Mouse (Mus musculus): ENCODE data around the gene Tor1aip2. TPM values are rescaled to one million over a fixed set of nuclear protein-coding genes. Genes with fewer than 3 reads are reported as not detected.
"Not testable (repeated sequence)": the region's sequence is repeated elsewhere in the genome, so short reads cannot be mapped to it uniquely, and the experiment has no call there.

Gene Tor1aip2
- total RNA-seq (2014; fragmentation: Nextera tagmentation) (51.8 and 69.8 TPM in 2 replicates), total RNA-seq (2017) (50.8 and 52.6 TPM in 2 replicates)

DNA sequence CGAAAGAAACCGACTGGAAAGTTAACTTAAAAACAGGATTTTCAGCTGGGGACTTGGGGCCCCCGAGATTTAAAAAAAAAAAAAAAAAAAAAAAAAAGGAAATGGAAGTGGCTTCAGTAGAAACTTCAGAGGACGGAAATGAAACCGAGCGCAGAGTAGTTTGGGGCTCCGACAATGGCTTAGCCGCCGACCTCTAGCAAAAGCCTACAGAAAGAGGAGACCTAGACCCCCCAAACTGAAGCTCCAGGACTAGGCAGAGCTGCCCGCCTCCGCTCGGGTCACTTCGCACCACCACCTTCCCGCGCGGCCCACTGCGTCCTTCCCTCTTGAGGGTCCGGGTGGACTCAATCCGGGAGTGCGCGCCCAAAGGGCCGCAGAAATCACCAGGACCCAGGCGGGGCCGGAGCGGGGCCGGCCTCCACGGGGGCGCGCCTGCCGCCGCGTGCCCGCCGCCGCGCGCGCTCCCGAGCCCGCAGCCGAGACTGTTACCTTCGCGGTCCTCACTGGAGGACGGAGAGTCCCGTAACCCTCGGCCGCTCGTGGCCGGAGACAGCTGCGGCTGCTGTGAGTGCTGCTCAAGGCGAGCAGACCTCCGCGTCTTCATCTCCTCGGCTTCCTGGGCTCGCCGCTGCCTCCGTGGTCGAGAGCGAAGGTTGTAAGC is at the start of gene Tor1aip2:
Tor1aip2 (plus strand) TSS at position 135 of the 661 bp plus-strand sequence.
- ATAC-seq (replicated peaks; ENCODE audit: poor library complexity, severe bottlenecking), result peak; percentile 36

DNA sequence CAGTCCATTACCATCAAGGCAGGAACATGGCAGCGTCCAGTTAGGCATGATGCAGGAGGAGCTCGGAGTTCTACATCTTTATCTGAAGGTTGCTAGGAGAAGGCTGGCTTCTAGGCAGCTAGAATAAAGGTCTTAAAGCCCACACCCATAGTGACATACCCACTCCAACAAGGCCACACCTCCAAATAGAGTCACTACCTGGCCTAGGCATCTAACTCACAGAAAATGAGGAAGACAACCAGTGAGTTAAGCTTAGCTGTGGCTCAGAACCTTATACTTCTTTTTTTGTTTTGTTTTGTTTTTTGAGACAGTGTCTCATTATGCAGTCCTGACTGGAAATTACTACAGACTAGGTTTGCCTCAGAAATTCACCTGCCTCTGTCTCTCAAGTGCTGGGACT is 47.6 kb upstream of the Tor1aip2 start:
- ATAC-seq (replicated peaks; ENCODE audit: poor library complexity, severe bottlenecking), result no peak

DNA sequence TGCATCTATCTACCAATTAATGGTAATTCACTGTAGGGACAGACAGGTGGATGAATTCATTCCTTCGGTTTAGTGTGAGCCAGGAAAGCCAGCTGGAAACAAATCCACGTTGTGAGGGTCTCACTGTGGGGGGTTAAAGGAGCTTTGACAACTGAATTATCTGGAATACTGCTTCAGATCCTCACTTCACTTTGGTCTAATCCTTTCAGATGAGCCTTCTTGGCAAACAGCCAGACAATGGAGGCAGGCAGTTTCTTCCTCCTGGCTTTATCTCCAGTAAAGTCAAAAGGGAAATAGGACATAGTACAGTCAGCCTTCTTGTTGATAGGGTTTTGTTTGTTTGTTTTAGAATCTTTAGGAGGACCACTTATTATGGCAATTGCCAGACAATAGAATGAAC is 45.8 kb upstream of the Tor1aip2 start:
- no peak for ATAC-seq (replicated peaks; ENCODE audit: poor library complexity, severe bottlenecking)

DNA sequence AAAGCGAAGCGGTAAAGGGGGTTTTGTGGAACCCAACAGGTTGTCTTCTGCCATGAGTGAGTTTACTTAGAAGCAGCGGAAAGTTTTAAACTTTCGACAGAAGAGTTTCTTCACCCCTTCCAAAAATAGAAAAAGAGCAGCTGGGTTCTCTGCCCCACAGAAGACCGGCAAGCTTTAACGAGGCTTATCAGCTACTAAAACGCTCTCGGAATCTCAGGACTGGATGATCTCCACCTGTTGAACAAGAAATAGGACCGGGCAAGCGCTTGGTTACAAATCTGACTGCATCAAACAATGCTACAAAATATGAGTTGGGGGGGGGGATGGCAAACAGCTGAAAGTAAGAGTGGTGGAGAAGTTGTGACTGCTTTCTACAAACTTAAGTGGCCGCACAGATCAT is 44.8 kb upstream of the Tor1aip2 start:
- no peak for ATAC-seq (replicated peaks; ENCODE audit: poor library complexity, severe bottlenecking)

DNA sequence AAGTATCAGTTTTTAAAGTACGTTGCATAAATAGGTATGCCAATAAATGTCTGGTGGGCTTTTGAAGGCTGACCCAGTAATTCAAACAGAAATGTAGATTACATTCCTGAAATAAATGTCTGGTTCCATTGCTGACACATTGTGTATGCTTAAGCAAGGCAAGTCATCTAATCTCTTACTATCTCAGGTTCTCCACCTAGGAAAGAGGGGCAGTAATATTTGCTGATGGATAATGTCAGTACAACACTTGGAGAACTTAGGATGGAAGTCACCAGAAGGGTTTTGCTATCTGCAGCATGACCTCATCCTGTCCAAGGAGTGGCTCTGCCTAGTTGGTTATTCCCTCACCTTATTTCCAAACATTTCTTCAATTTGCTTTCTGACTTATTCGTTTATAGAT is 40.7 kb upstream of the Tor1aip2 start:
- no peak for ATAC-seq (replicated peaks; ENCODE audit: poor library complexity, severe bottlenecking)

DNA sequence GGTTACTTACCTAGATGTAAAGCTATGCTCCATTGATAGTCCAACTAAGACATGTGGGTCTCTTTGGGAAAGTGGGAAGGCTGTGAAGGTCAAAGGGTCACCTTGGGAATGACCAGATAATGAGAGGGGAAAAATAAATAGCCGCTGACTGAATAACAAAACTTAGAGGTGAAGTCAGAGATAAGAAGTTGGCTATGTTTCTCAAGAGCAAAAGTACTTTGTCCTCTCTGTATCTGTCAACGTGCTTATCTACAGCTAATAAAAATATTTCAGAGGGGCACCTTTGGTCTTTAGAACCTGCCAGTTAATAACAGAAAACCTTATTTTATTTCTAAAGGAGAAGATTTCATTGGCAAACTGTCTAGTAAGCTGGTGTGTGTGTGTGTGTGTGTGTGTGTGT is 39.6 kb upstream of the Tor1aip2 start:
- no peak for ATAC-seq (replicated peaks; ENCODE audit: poor library complexity, severe bottlenecking)

DNA sequence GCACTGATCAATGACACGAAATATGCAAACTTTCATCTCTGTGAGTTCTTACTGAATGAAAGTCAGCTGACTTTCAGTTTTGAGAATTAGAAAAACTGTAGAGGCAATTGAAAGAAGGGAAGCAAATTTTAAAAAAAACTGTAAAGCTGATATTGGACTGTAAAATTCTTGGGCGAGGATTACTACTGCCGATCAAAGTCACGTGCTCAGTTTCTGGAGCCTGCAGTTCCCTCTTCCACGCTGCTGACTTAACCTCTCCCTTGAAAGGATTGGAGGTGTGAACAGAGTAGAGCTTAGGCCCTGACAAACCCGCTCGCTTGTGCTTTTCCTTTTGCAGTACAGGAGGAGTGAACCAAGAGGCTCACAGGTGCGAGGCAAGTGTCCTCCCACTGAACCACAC is 32.8 kb upstream of the Tor1aip2 start:
- no peak for ATAC-seq (replicated peaks; ENCODE audit: poor library complexity, severe bottlenecking)

DNA sequence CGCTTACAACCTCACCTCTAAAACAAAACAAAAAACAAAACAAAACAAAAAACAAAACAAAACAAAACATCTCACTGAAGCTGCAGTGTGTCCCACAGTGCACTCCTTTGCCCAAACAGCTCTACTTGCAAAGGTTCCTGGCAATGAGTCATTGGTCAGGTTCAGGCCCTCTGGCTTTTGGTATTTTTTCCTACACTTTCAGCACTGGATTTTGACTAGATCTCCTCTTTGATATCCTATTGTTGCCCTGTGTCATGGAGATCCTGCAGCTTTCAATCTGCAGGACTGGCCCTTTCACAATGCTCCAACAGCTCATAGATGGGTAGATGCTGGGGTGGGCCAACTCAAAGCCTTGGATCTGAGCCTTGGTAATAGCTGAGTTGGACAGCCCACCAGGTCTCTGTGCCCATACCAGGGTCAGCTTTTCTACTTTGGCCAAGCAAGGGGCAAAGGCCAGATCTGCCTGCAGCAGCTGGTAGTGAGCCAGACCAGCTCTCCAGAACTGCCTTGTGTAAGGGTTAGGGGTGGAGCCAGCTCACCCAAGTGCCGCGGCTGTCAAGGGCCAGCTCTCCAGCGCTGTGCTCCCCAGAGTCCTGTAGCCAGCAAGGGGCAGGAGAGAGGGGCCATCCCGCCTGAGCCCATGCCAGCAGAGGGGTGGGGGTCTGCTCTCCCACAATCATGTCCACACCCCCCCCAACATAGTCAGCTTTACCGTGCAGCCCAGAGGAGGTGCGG is 31.8 kb upstream of the Tor1aip2 start:
- ATAC-seq (replicated peaks; ENCODE audit: poor library complexity, severe bottlenecking), result no peak

DNA sequence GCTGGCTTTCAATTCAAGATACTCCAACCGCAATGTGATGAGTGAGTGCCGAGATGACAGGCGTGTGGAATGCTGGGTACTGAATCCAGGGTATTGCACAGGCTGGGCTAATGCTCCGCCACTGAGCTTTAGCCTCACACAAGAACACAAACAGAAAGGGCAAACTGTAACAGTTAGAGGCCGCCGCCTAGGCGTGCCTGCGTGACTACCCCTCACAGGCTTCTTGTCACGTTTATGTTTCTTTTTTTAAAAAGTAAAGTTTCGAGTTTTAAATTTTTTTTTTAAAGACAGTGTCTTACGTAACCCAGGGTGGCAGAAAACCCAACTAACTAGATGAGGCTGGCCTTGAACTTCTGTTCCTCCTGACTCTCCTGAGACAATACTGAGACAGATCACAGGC is 29.3 kb upstream of the Tor1aip2 start:
- no peak for ATAC-seq (replicated peaks; ENCODE audit: poor library complexity, severe bottlenecking)

DNA sequence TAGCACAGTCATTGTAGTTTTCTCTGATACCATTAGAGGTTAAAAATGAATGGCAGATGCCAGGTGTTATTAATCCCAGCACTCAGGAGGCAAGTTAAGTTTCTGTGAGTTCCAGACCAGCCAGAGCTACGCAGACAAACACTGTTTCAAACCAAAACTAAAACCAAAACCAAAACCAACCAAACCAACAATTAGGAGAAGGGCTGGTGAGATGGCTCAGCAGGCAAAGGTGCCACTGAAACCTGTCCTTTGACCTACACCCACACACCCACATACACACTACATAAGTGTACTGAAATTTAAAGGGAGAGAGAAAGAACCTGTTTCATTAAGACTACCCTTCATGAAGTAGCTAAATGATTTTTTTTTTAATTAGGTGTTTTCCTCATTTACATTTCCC is 26.2 kb upstream of the Tor1aip2 start:
- ATAC-seq (replicated peaks; ENCODE audit: poor library complexity, severe bottlenecking), result no peak

DNA sequence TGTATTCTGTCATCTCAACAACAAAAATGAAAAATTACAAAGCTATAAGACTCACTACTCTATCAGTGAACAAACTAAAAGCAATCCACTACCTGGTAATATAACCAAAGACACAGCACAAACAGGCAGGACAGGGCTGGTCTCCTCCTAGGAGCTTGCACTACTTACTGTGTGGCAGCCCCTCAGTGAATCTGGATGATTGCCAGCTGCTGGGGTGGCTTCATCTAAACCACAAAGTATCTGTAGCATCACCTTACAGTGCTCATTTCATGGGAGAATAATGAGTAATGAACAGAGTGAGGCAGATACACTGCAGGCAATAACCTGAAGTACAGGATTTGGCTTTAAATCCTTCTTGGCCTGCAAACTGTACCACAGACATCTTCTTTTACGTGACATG is 15.4 kb upstream of the Tor1aip2 start:
- no peak for ATAC-seq (replicated peaks; ENCODE audit: poor library complexity, severe bottlenecking)

DNA sequence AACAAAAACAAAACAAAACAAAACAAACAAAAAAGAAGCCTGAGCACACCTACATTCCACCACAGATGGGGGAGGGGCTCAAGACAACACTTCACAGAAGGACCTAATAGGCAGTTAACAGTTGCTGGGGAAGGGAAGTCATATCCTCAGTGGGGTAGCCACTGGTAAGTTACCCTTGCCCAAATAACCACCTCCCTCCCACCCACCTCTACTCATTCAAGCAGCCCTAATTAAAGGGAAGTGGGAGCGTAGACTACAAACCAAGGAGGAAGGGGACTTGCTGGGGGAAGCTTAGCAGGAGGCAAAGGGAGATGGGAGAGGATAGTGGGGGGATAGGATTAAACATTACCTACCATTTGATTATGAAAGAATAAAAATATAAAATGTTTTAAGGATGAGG is 14.8 kb upstream of the Tor1aip2 start:
- peak; percentile 69 for ATAC-seq (replicated peaks; ENCODE audit: poor library complexity, severe bottlenecking)

DNA sequence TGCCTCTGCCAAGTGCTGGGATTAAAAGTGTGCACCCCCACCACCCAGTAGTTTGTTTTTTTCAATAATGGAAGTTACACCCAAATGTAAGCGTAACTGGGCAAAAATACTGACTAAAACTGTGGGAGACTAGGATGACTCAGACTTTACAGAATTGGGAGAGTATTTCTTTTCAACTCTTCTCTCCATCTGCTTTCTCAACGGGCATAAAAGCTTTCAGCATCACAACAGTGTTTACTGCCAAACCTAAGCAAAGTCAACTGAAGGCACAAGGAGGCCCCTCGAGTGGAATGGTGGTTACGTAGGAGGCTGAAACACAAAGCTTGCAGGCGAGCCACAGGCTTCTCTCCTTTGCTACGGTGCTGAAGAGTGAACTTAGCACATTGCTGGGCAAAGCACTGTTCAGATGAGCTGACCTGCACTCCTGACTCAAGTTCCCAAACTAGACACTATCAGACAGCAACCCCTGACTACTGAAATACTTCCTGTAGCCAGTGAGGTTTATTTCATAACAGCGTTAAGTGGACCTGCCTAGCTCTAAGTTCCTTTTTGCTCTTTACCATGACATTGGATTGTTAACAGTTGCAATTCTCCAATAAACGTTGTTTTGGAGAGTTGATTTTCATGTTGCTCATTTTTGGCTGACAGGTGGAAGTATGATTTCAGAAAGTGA is 10.2 kb upstream of the Tor1aip2 start:
- ATAC-seq (replicated peaks; ENCODE audit: poor library complexity, severe bottlenecking), result peak; percentile 82

DNA sequence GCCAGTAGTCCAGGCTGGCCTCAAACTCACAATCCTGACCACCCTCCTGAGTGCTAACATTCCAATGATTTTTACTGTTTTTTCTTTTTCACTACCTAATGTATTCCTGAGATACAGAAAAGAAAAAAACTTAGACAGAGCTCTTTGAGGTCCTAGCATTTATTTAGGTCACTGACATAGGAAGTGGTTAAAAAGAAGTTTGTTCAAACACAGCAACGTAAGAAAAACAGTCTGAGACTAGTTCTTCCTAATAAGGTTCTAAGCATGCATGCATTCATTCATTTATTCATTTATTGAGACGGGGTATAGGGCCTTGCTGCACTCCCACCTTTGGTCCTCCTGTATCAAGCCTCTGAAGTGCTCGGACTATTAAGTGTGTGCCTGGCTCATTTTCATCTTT is 7.4 kb upstream of the Tor1aip2 start:
- no peak for ATAC-seq (replicated peaks; ENCODE audit: poor library complexity, severe bottlenecking)

DNA sequence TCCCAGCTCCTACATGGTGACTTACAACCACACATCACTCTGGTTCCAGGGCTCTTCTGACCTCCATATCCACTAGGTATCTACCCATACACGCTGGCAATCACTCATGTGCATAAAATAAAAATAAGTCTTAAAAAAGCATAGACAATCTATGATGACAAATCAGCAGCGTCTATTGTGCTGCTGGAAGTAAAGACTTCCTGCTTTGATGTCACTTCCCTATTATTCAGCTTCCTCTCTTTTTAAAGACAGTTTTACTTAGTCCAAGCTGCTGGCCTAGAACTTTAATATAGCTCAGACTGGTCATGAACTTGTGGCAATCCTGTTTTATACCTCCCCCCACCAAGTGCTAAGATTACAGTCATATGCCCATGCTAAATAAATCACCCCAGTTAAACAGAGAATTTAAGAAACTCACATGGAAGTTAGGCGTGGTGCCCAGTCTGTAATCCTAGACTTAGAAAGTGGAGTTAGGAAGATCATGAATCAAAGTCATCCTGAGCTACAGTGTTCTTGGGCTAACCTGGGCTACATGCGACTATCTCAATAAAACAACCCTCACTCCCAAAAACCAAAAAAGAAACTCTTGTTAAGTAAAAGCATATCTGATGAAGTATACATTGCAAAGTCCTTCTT is 6.7 kb upstream of the Tor1aip2 start:
- ATAC-seq (replicated peaks; ENCODE audit: poor library complexity, severe bottlenecking), result peak; percentile 67

DNA sequence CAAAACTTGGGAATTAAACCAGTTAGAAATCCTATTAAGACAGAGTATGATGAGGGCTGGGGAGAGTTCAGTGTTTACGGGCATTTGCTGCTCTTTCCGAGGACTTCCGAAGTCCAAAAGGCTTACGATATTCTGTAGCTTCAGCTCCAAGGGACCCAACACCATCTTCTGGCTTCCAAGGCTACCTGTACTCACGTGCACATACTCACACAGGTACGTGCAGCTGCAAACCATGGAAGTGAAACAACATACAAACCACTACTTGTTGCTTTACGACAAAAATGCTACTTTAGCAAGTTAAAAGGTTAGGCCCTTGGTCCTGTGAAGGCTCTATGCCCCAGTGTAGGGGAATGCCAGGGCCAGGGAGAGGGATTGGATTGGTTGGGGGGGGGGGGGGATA is 1.3 kb upstream of the Tor1aip2 start:
- no peak for ATAC-seq (replicated peaks; ENCODE audit: poor library complexity, severe bottlenecking)

DNA sequence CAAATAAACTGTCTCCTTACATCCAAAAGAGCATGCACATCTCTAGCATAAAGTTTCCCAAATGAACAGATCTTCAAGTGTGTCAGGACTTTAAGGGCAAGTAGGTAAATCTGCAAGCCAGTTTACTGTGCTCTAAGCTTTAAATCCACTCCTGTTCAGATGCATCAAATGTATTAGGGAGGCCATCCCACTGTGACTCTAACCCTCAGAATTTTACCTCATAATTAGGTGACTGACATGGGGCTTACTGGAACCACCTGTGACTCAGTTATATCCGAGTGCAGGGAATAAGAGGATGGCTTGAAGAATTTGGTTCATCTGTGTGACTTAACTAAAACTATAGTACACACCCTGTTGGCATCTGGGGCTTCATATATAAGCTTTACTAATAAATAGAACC is 542 bp upstream of the Tor1aip2 start:
- no peak for ATAC-seq (replicated peaks; ENCODE audit: poor library complexity, severe bottlenecking)

DNA sequence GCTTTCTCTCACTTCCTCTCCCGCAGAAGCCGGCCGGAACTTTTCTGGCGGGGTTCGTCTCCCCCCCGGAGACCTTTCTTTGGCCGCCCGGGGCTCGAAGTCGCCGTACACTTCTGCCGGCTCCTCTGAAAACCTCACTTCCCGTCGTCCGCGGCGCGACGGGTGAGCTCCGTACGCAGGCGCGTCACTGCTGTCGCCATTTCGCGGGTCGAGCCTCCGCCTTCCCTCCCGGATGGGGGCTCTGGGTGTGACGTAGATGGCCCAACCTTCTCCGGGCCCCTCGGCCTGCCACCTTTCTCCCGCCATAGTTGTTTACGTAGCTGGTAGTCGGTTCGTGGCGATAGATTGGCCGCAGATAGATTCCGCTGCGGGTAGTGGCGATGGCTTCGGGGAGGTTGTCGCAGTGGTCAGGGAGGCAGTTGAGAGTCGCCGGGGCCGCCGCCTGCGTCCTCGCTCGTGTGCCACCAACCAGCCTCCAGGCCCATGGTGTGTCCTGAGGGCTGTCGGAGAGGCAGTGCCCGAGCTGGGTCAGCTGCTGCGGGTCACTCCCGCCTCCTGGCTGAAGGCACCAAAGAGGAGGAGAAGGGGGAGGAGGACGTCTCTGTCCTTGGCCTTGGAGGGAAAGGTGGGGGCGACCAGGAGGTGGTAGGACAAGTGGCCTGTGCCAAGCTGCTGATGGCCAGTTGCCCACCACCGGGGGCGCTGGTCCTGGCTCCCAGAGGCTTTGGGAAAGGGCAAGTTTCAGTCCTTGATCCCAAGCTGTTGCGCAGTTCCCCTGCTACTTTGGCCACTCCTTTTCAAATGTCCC is 931 bp downstream of the Tor1aip2 start, which contains the start of gene Tor1aip1:
Tor1aip1 (minus strand) TSS at position 551 of the 808 bp plus-strand sequence.
- ATAC-seq (replicated peaks; ENCODE audit: poor library complexity, severe bottlenecking), result peak; percentile 70

DNA sequence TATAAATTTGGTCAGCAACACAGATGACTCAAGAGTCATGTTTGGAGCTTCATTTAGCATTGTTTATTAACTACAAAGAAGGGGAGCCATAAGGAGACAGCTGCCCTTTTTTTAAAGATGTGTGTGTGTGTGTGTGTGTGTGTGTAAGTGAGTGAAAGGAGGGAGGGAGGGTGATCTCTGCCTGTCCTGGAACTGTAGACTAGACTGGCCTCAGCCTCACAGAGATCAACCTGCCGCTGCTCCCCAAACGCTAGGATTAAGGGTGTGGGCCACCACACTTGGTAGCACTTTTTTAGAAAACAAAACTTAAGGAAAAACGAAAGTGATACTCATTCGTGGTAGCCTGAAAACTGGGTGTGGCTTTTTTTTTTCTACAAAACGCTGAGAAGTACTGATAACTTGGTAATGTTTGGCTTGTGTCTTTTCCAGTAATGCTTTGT is 2.0 kb downstream of the Tor1aip2 start:
- ATAC-seq (replicated peaks; ENCODE audit: poor library complexity, severe bottlenecking), result no peak

DNA sequence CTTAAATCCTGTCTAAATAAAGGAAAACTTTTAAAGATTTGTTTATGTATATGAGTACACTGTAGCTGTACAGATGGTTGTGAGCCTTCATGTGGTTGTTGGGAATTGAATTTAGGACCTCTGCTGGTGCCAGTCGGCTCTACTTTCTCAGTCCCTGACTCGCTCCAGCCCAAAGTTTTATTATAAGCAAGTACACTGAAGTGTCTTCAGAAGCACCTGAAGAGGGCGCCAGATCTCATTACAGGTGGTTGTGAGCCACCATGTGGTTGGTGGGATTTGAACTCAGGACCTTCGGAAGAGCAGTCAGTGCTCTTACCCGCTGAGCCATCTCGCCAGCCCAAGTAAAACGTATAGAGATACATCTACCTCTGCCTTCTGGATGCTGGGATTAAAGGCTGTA is 4.8 kb downstream of the Tor1aip2 start:
- ATAC-seq (replicated peaks; ENCODE audit: poor library complexity, severe bottlenecking), result not testable (repeated sequence)
